Mouse (Mus musculus) layer of hippocampus, postnatal 36 days (tissue): ENCODE results near the gene Kcnn3. TPM values are rescaled to one million over a fixed set of nuclear protein-coding genes. Genes with fewer than 3 reads are reported as not detected.

ENCODE experiments used
- DNase-seq, 2 experiments: peaks; one replicate each; pipeline ENCODE4 v3.0.0; 2022
- total RNA-seq, 2 experiments: library from RNA; stranded (reverse); gene quantifications; 2 replicates each; pipeline ENCODE4 v1.2.3; 2021

Gene Kcnn3
- total RNA-seq, 2 experiments from 2014 or later = 24.4 to 29.0 TPM

GRCm38 (mm10) chr3:89520618-89521502 lies 896 bp downstream of the Kcnn3 start:
- DNase-seq = peak in 1 of 2 experiments; percentile 40

- DNase-seq = no peak
Measured at GRCm38 (mm10) chr3:89521503-89521854, 1.5 kb downstream of the Kcnn3 start.

- DNase-seq = peak in 1 of 2 experiments; percentile 30
Measured at GRCm38 (mm10) chr3:89522450-89523128, 2.6 kb downstream of the Kcnn3 start.

GRCm38 (mm10) chr3:89526298-89527090 lies 6.5 kb downstream of the Kcnn3 start:
- DNase-seq = no peak

- DNase-seq = no peak
Measured at GRCm38 (mm10) chr3:89529796-89530195, 9.8 kb downstream of the Kcnn3 start.

- DNase-seq = no peak
Measured at GRCm38 (mm10) chr3:89534566-89535097, 14.7 kb downstream of the Kcnn3 start.

- no peak for DNase-seq
Measured at GRCm38 (mm10) chr3:89535147-89535546, 15.2 kb downstream of the Kcnn3 start.

GRCm38 (mm10) chr3:89539036-89539739 lies 19.2 kb downstream of the Kcnn3 start:
- no peak for DNase-seq

- peak; percentile 76 to 80 for DNase-seq
Measured at GRCm38 (mm10) chr3:89539740-89540370, 19.9 kb downstream of the Kcnn3 start.

- DNase-seq = no peak
Measured at GRCm38 (mm10) chr3:89540371-89540743, 20.4 kb downstream of the Kcnn3 start.

- DNase-seq = no peak
Measured at GRCm38 (mm10) chr3:89546951-89547350, 27.0 kb downstream of the Kcnn3 start.

GRCm38 (mm10) chr3:89548805-89549204 lies 28.8 kb downstream of the Kcnn3 start:
- DNase-seq = no peak

- DNase-seq = no peak
Measured at GRCm38 (mm10) chr3:89549488-89549887, 29.5 kb downstream of the Kcnn3 start.

GRCm38 (mm10) chr3:89551880-89552279 lies 31.9 kb downstream of the Kcnn3 start:
- no peak for DNase-seq

GRCm38 (mm10) chr3:89553432-89553831 lies 33.5 kb downstream of the Kcnn3 start:
- DNase-seq = no peak

- no peak for DNase-seq
Measured at GRCm38 (mm10) chr3:89553946-89554345, 34.0 kb downstream of the Kcnn3 start.

GRCm38 (mm10) chr3:89554587-89554986 lies 34.6 kb downstream of the Kcnn3 start:
- DNase-seq = no peak

- DNase-seq = peak in 1 of 2 experiments; percentile 44
Measured at GRCm38 (mm10) chr3:89557811-89558210, 37.8 kb downstream of the Kcnn3 start.

GRCm38 (mm10) chr3:89558972-89559910 lies 39.3 kb downstream of the Kcnn3 start:
- DNase-seq = no peak

- no peak for DNase-seq
Measured at GRCm38 (mm10) chr3:89561386-89561785, 41.4 kb downstream of the Kcnn3 start.
